Mouse (Mus musculus) MEL (cell line): ENCODE results near the gene Nudt22. TPM values are rescaled to one million over a fixed set of nuclear protein-coding genes. Genes with fewer than 3 reads are reported as not detected.

Experiments used
- DNase-seq: peaks from one replicate; pipeline ENCODE4 v3.0.0; 2011; ENCODE audit warnings: low read depth, low spot score
- H3K27ac ChIP-seq: 2 replicates; pipeline ENCODE4 v1.5.1; 2012; ENCODE audit warnings: low read depth, mild to moderate bottlenecking, control low read depth, low read length, moderate library complexity; ENCODE audit not compliant: control insufficient read depth
- H3K27me3 ChIP-seq, 2 experiments: fragments of 150-350 bp in 1 of 2; sonication (generic) in 1 of 2; 2 replicates each; pipeline ENCODE4 v1.6.1; 2012; ENCODE audit warnings: low read length in 2 of 2, mild to moderate bottlenecking in 2 of 2, improper control_type of control experiment in 1 of 2, moderate library complexity in 1 of 2; ENCODE audit not compliant: insufficient read depth in 2 of 2, control insufficient read depth in 1 of 2
- H3K36me3 ChIP-seq, 2 experiments: 2 replicates each; pipeline ENCODE4 v1.6.1; 2012 to 2014; ENCODE audit warnings: low read length in 2 of 2, improper control_type of control experiment in 1 of 2, inconsistent platforms in 1 of 2, mild to moderate bottlenecking in 1 of 2; ENCODE audit not compliant: insufficient read depth in 2 of 2, control insufficient read depth in 1 of 2
- H3K4me1 ChIP-seq, 2 experiments: fragments of 150-350 bp in 1 of 2; sonication (generic) in 1 of 2; 2 replicates each; pipeline ENCODE4 v1.6.1; 2012; ENCODE audit warnings: low read length in 2 of 2, improper control_type of control experiment in 1 of 2, mild to moderate bottlenecking in 1 of 2; ENCODE audit not compliant: insufficient read depth in 2 of 2, control insufficient read depth in 1 of 2
- H3K4me3 ChIP-seq, 2 experiments: fragments of 150-350 bp in 1 of 2; sonication (generic) in 1 of 2; 2 replicates each; pipeline ENCODE4 v1.5.1; 2012; ENCODE audit warnings: low read depth in 2 of 2, low read length in 2 of 2, mild to moderate bottlenecking in 2 of 2, moderate library complexity in 2 of 2, control low read depth in 1 of 2, improper control_type of control experiment in 1 of 2; ENCODE audit not compliant: control insufficient read depth in 1 of 2, insufficient read depth in 1 of 2
- H3K79me2 ChIP-seq: 2 replicates; pipeline ENCODE4 v1.6.1; 2012; ENCODE audit warnings: mild to moderate bottlenecking, low read length, moderate library complexity; ENCODE audit not compliant: control insufficient read depth, poor library complexity, insufficient read depth
- H3K9ac ChIP-seq: 2 replicates; pipeline ENCODE4 v1.6.1; 2012; ENCODE audit warnings: low read depth, mild to moderate bottlenecking, control low read depth, low read length, moderate library complexity; ENCODE audit not compliant: control insufficient read depth, poor library complexity, severe bottlenecking
- H3K9me3 ChIP-seq: fragments of 150-350 bp; sonication (generic); replicated peaks from 2 replicates; pipeline ENCODE4 v1.6.1; 2012; ENCODE audit warnings: mild to moderate bottlenecking, low read length, improper control_type of control experiment, moderate library complexity; ENCODE audit not compliant: insufficient read depth
- CHD2 ChIP-seq: IDR thresholded peaks from 2 replicates; pipeline ENCODE4 v1.6.1; 2011; ENCODE audit warnings: low read length, improper control_type of control experiment
- CTCF ChIP-seq, 3 experiments: IDR thresholded peaks in 2 of 3; conservative IDR thresholded peaks in 1 of 3; 2 replicates each; pipeline ENCODE4 v1.5.1; 2011 to 2012; ENCODE audit warnings: low read length in 3 of 3, low read depth in 2 of 3, mild to moderate bottlenecking in 2 of 3, improper control_type of control experiment in 1 of 3, inconsistent platforms in 1 of 3, mixed read lengths in 1 of 3, moderate library complexity in 1 of 3; ENCODE audit not compliant: control insufficient read depth in 1 of 3, insufficient read depth in 1 of 3, poor library complexity in 1 of 3, severe bottlenecking in 1 of 3
- EP300 ChIP-seq, 2 experiments: IDR thresholded peaks; 2 replicates each; pipeline ENCODE4 v1.6.1; 2011; ENCODE audit warnings: improper control_type of control experiment in 2 of 2, low read length in 2 of 2, low read depth in 1 of 2, mild to moderate bottlenecking in 1 of 2
- GATA1 ChIP-seq: IDR thresholded peaks from 2 replicates; pipeline ENCODE4 v1.6.1; 2011; ENCODE audit warnings: low read depth, low read length, improper control_type of control experiment
- HCFC1 ChIP-seq: IDR thresholded peaks from 2 replicates; pipeline ENCODE4 v1.6.1; 2012; ENCODE audit warnings: low read depth, mild to moderate bottlenecking, inconsistent platforms, low read length, improper control_type of control experiment, moderate library complexity
- KAT2A ChIP-seq: conservative IDR thresholded peaks from 2 replicates; pipeline ENCODE4 v1.6.1; 2012; ENCODE audit warnings: low read depth, low read length, improper control_type of control experiment, inconsistent platforms
- MAX ChIP-seq: IDR thresholded peaks from 2 replicates; pipeline ENCODE4 v1.6.1; 2011; ENCODE audit warnings: low read length, improper control_type of control experiment
- MAZ ChIP-seq: IDR thresholded peaks from 2 replicates; pipeline ENCODE4 v1.6.1; 2012; ENCODE audit warnings: low read depth, mild to moderate bottlenecking, inconsistent platforms, low read length, improper control_type of control experiment
- MEF2A ChIP-seq: IDR thresholded peaks from 2 replicates; pipeline ENCODE4 v1.6.1; 2014; ENCODE audit warnings: low read depth, mild to moderate bottlenecking, inconsistent platforms, low read length, improper control_type of control experiment; ENCODE audit not compliant: poor library complexity, insufficient replicate concordance, severe bottlenecking; ENCODE audit errors: extremely low read depth
- MXI1 ChIP-seq: IDR thresholded peaks from 2 replicates; pipeline ENCODE4 v1.6.1; 2011; ENCODE audit warnings: mild to moderate bottlenecking, low read depth, low read length, improper control_type of control experiment
- MYB ChIP-seq: IDR thresholded peaks from 2 replicates; pipeline ENCODE4 v1.6.1; 2011; ENCODE audit warnings: mild to moderate bottlenecking, low read depth, low read length, improper control_type of control experiment
- MYC ChIP-seq: IDR thresholded peaks from 2 replicates; pipeline ENCODE4 v1.6.1; 2011; ENCODE audit warnings: low read depth, mild to moderate bottlenecking, low read length, improper control_type of control experiment, moderate library complexity
- POLR2A ChIP-seq, 2 experiments: IDR thresholded peaks; 2 replicates each; pipeline ENCODE4 v1.6.1; 2011 to 2012; ENCODE audit warnings: low read length in 2 of 2, mild to moderate bottlenecking in 2 of 2, control low read depth in 1 of 2, improper control_type of control experiment in 1 of 2, low read depth in 1 of 2, moderate library complexity in 1 of 2; ENCODE audit not compliant: control insufficient read depth in 1 of 2, insufficient read depth in 1 of 2, poor library complexity in 1 of 2
- RAD21 ChIP-seq: IDR thresholded peaks from 2 replicates; pipeline ENCODE4 v1.6.1; 2011; ENCODE audit warnings: mild to moderate bottlenecking, low read depth, low read length, improper control_type of control experiment
- RCOR1 ChIP-seq: IDR thresholded peaks from 2 replicates; pipeline ENCODE4 v1.6.1; 2012; ENCODE audit warnings: low read depth, mild to moderate bottlenecking, inconsistent platforms, low read length, improper control_type of control experiment
- SIN3A ChIP-seq: IDR thresholded peaks from 2 replicates; pipeline ENCODE4 v1.6.1; 2012; ENCODE audit warnings: low read length, improper control_type of control experiment, inconsistent platforms
- SMC3 ChIP-seq: IDR thresholded peaks from 2 replicates; pipeline ENCODE4 v1.6.1; 2011; ENCODE audit warnings: low read depth, low read length, improper control_type of control experiment
- TAL1 ChIP-seq: IDR thresholded peaks from 2 replicates; pipeline ENCODE4 v1.6.1; 2012; ENCODE audit warnings: mild to moderate bottlenecking, inconsistent platforms, low read length, moderate library complexity, mixed read lengths
- TBP ChIP-seq: IDR thresholded peaks from 2 replicates; pipeline ENCODE4 v1.8.0; 2011; ENCODE audit warnings: low read depth, low read length, improper control_type of control experiment
- UBTF ChIP-seq: IDR thresholded peaks from 2 replicates; pipeline ENCODE4 v1.6.1; 2012; ENCODE audit warnings: low read depth, mild to moderate bottlenecking, inconsistent platforms, low read length, improper control_type of control experiment, moderate library complexity, borderline replicate concordance; ENCODE audit not compliant: insufficient read depth
- ZC3H11A ChIP-seq: IDR thresholded peaks from 2 replicates; pipeline ENCODE4 v1.6.1; 2012; ENCODE audit warnings: low read depth, mild to moderate bottlenecking, inconsistent platforms, low read length, improper control_type of control experiment
- polyA plus RNA-seq, 2 experiments: library from polyadenylated mRNA; stranded (reverse) in 1 of 2; unstranded in 1 of 2; fragments of >175 nt in 1 of 2; fragments of >200 nt in 1 of 2; gene quantifications; 2 replicates each; pipeline versions ENCODE4 v1.2.1 to v1.2.4; 2012; ENCODE audit warnings: low replicate concordance in 2 of 2, low read depth in 1 of 2; ENCODE audit not compliant: insufficient read length in 2 of 2, insufficient read depth in 1 of 2, missing spikeins in 1 of 2
- total RNA-seq: library from RNA; depleted of rRNA; stranded (reverse); fragments of 300-350 nt; gene quantifications from 2 replicates; pipeline ENCODE4 v1.2.3, GENCODE M21; 2012

Nudt22 gene
- total and polyA plus RNA-seq, 3 experiments, result 30.8 to 32.1 TPM; not detected in 1

DNA sequence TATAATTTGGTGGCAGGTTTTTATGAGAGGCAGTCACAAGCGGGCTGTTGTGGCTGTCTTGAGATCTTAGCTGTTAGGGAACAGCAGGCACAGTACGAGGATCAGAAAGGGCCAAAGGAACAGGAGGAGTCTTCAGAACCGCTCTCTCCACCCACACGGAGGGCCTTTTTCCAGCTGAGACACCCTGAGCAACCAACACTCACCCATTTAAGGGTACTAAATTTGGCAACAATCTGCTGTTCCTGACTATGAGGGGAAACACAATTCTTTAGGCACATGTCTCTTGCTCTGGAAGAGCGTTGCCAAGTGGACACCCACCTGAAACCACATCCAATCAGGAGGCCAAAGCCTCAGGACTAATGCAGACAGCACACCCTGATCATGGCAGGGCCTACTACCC is 33.6 kb upstream of the Nudt22 start:
- DNase-seq, result no peak
- no peak overlapping the region for H3K4me3 ChIP-seq
- H3K36me3 ChIP-seq, result peaks cover 2 to 46% of the 10 kb centered on the region in 2 experiments; a peak in 2 of 4 replicates
- TF ChIP-seq TAL1, result no peak
- no peak for TF ChIP-seq RCOR1
- no peak for TF ChIP-seq UBTF
- no peak for TF ChIP-seq CHD2
- no peak for TF ChIP-seq ZC3H11A
- TF ChIP-seq RAD21, result no peak
- TF ChIP-seq KAT2A, result no peak
- TF ChIP-seq SMC3, result no peak
- no peak; a peak in 1 of 4 replicates for TF ChIP-seq POLR2A (IDR thresholded peaks at IDR 0.05; ENCODE audit: control insufficient read depth in 1 of 2, insufficient read depth in 1 of 2, low read depth in 1 of 2, low read length in 2 of 2, poor library complexity in 1 of 2)
- no peak for TF ChIP-seq MAZ
- TF ChIP-seq GATA1, result no peak
- no peak for TF ChIP-seq MEF2A
- no peak for TF ChIP-seq SIN3A
- no peak overlapping the region for H3K9ac ChIP-seq
- no peaks in the 10 kb centered on the region for H3K27me3 ChIP-seq
- no peaks in the 10 kb centered on the region; the same call in 1 of the 2 replicates for H3K79me2 ChIP-seq
- H3K9me3 ChIP-seq, result no peaks in the 10 kb centered on the region
- H3K4me1 ChIP-seq, result no peaks in the 10 kb centered on the region
- H3K27ac ChIP-seq, result no peak overlapping the region

GRCm38 (mm10) chr19:7020224-7020641 is 24.3 kb upstream of the Nudt22 start:
- Histone ChIP-seq H3K4me1 (peaks cover 9 to 28% of the 10 kb centered on the region in 2 experiments), H3K36me3 (peaks cover 6 to 36% of the 10 kb centered on the region in 2 experiments), H3K27ac (peak overlapping the region; percentile 99), H3K4me3 (no peak overlapping the region; a peak in 2 of 4 replicates), H3K27me3 (no peaks in the 10 kb centered on the region), H3K9ac (peak overlapping the region; percentile 96; the same call in 1 of the 2 replicates), H3K9me3 (no peaks in the 10 kb centered on the region), H3K79me2 (peaks cover 25% of the 10 kb centered on the region)
- DNase-seq, result peak; percentile 85
- TF ChIP-seq POLR2A (IDR thresholded peaks at IDR 0.05; ENCODE audit: control insufficient read depth in 1 of 2, insufficient read depth in 1 of 2, low read depth in 1 of 2, low read length in 2 of 2, poor library complexity in 1 of 2) (no peak; a peak in 1 of 4 replicates), EP300 (IDR thresholded peaks at IDR 0.05; ENCODE audit: low read depth in 1 of 2, low read length in 2 of 2) (peak; percentile 33 to 71; a peak in 3 of 4 replicates), RCOR1 (0 out of 2 replicates have a peak, but pooled peaks have one; percentile 60), SMC3 (peak; percentile 27; the same call in 1 of the 2 replicates), TAL1 (peak; percentile 45; the same call in 1 of the 2 replicates), HCFC1 (peak; percentile 45), MYC (0 out of 2 replicates have a peak, but pooled peaks have one; percentile 24), MAX (0 out of 2 replicates have a peak, but pooled peaks have one; percentile 31), RAD21 (peak; percentile 42), GATA1 (peak; percentile 72), MXI1 (no peak), MEF2A (no peak), TBP (peak; percentile 51; the same call in 1 of the 2 replicates), CTCF (IDR thresholded peaks at IDR 0.05 in 2 of 3, conservative IDR thresholded peaks at IDR 0.05 in 1 of 3; ENCODE audit: control insufficient read depth in 1 of 3, insufficient read depth in 1 of 3, low read depth in 2 of 3, low read length in 3 of 3, poor library complexity in 1 of 3, severe bottlenecking in 1 of 3) (peak; percentile 51 to 69 (median 64)), MYB (no peak)
